Mouse (Mus musculus) small intestine, adult 2 months (tissue): ENCODE data around the gene Dtx3.

Experiments used
- CTCF ChIP-seq: fragments of 200-500 bp; IDR thresholded peaks from 2 replicates; pipeline ENCODE4 v1.5.1; 2012; ENCODE audit warnings: low read depth, mild to moderate bottlenecking, control low read depth, inconsistent platforms, low read length, moderate library complexity, mixed read lengths; ENCODE audit not compliant: insufficient replicate concordance, insufficient read length; ENCODE audit errors: extremely low read depth
- POLR2A ChIP-seq: fragments of 200-500 bp; IDR thresholded peaks from 2 replicates; pipeline ENCODE4 v1.6.1; 2012; ENCODE audit warnings: low read depth, mild to moderate bottlenecking, control low read depth, inconsistent platforms, low read length, moderate library complexity

GRCm38 (mm10) chr10:127198492-127198891 lies 3.0 kb upstream of the Dtx3 start:
- TF ChIP-seq CTCF (no peak), POLR2A (no peak)
